Mouse (Mus musculus) thymus, postnatal 4 days (tissue): ENCODE results near the gene Mfsd6.

ENCODE experiments used
- DNase-seq: peaks from one replicate; pipeline ENCODE4 v3.0.0; 2021

Gene Mfsd6

DNA sequence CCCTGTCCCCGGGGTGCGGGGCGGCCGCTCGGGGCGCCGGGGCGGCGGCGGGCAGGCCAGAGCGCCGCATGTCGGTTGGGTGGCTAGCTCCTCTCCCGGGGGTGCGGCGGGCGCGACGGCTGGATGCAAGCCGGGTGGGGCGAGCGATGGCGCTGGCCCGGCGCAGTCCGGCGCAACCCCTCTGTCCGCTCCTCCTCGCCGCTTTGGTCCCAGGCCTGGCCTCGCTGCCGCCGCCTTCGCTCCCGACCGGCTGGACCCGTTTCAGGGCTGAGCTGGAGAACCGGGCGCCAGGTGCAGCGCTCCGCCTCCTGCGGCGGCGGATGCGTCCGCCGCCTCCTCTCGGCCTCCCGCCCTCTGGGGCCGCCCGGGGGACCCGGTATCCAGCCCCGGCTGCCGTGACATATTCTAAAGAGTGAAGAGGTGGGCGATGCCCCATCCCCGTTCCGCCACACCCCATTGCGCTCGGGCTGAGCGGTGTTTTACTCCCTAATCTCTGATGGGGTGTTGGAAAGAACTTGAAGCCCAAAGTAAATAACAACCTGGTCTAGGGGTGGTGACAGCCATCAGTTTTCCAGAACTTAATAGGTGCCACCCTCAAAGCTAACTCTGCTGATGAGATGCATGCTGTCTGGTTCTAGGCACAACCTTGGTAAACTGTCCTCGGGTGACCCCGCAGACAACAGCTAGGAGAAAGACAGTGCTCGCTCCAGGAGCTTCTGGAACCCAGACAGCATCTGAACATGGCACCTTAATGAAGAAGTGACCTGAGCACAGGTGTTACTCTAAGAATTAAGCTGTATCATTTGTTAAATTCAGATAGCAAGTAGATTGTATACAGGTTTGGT is at the start of gene Mfsd6:
TSS of gene Mfsd6 (minus strand) at position 407 of the 845 bp plus-strand sequence.
- DNase-seq, result peak; percentile 78

GRCm38 (mm10) chr1:52765176-52766111 is 38.2 kb upstream of the Mfsd6 start:
- no peak for DNase-seq

- peak; percentile 27 for DNase-seq
Measured at GRCm38 (mm10) chr1:52763894-52764809, 36.9 kb upstream of the Mfsd6 start.

- DNase-seq, result no peak
Measured at GRCm38 (mm10) chr1:52758174-52758573, 30.9 kb upstream of the Mfsd6 start.

- DNase-seq, result no peak
Measured at GRCm38 (mm10) chr1:52754331-52754730, 27.1 kb upstream of the Mfsd6 start.

DNA sequence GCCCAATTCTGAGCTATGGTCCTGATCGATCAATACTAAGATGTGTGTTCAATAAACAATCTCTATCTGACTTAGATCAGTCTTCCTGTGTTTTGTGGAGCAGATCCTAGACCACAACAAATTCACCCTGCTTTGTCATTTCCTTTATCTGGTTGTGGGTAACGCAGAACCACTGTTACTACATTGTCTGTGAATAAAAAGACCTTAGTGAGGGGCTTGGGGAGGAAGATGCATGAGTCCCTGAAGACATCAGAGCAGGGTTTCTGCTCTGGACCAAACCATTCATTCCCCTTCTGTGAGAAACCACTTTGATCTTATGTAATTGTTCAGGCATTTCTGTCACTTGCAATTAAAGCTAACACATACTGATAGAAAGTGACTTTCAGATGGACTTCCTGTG is 26.6 kb upstream of the Mfsd6 start:
- DNase-seq, result no peak

DNA sequence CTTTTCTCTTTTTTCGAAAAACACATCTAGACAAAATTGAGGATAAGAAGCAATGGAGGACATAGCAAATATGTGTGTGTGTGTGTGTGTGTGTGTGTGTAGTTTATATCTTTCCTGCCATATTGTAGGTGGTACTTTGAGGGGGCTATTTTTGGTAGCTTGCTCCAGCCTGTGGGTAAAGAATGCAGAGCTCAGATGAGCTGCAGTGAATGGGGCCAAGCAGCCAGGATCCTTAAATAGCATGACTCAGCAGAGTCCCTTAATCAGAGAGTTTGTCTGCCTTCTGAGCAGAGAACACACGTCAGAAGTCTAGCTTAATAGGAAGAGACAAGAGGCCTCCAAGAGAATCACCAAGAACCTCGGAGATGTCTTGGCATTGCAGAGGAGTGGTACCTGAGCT is 25.4 kb upstream of the Mfsd6 start:
- no peak for DNase-seq

- DNase-seq, result no peak
Measured at GRCm38 (mm10) chr1:52751634-52752033, 24.4 kb upstream of the Mfsd6 start.

- DNase-seq, result no peak
Measured at GRCm38 (mm10) chr1:52749978-52750377, 22.7 kb upstream of the Mfsd6 start.

- DNase-seq, result peak; percentile 85
Measured at GRCm38 (mm10) chr1:52748260-52748659, 21.0 kb upstream of the Mfsd6 start.

DNA sequence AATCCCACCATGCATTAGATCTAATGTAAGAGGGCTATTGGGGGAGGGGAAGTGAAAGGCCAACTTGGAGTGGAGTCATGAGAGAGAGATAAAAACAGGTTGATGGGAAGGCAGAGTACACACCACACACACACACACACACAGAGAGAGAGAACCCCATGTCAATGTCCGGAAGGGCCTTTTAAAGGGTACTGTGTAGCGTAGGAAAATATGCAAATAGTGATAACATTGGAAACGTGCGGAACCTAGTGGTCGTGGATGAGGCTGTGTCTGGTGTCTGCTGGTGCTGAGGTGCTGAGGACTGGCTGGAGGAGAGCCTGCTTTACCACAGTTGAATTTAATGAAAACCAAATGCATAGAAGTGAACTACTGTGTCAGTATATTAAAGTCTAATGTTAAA is 15.3 kb upstream of the Mfsd6 start:
- no peak for DNase-seq

DNA sequence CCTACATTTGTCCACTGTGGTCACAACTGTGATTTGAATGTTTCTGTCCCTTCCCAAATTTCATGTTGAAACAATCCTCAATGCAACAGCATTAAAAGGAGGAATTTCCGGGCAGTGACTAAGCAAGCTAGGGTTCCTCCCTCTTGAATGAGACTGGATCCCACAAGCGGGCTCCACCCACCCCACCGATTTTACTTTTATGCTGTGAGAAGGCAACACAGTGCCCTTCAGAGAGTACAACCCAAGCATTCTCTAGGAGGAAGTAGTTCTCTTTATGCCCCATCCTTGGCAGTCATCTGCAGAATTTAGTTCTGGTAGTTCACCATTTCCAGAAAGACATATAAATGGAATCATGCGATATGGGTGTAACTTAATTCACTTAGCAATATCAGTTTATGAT is 6.9 kb upstream of the Mfsd6 start:
- no peak for DNase-seq

DNA sequence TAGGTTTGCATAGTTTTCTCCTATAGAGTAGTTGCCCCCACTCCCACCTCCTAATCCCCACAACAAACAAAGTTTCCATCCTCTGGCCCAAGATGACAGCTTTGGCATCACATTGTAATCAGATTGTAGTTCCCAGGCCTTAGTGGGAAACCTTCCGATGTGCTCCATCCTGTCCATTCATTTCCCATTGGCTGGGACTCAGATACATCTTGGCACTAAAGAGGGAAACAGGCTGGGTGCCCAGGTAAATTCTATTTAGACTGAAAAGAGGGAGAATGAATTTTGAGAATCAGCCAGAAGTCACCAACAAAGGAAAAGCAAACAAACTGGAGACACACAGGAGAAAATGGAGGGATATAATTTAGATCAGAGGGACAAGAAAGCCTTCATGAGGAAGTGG is 3.0 kb upstream of the Mfsd6 start:
- DNase-seq, result no peak

GRCm38 (mm10) chr1:52728857-52729489 is 1.7 kb upstream of the Mfsd6 start:
- DNase-seq, result no peak

- peak; percentile 80 for DNase-seq
Measured at GRCm38 (mm10) chr1:52726371-52727055, 749 bp downstream of the Mfsd6 start.

DNA sequence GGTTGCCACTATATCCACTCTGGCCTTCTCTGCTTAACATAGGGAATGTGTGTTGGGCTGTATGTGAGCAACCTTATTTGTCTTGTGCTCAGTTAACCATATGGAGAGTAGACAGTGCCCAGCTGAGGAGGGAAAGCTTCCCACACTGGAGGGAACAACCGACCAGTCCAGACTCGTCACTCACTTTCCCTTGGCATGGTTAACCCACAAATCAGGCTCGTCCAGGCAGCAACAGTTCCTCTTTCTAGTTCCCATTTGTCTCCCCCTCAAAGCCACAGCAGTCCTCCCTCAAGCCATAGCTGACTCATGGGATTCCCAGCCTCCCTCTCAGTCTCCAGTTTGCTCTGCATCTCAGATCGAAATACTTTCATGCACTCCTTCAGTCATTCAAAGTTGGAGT is 4.7 kb downstream of the Mfsd6 start:
- DNase-seq, result no peak

DNA sequence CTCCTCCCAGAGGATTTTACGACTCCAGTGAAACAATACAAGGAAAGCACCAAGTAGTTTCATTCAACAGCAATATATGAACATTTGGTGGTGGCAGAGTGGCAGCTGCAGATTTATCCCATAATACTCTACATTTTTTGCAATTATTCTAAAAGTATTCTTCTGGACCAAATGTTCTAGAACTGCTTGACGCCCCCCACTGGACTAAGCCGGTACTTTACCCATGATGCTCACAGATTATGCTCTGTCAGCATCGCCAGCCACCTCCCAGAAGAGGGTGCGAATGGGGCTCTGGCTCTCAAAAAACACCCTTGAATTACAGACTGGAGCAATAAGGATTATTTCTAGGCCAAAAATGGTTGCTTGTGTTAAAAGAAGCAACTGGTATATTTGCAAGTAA is 8.2 kb downstream of the Mfsd6 start:
- DNase-seq, result peak; percentile 60

- no peak for DNase-seq
Measured at GRCm38 (mm10) chr1:52718068-52718748, 9.1 kb downstream of the Mfsd6 start.

DNA sequence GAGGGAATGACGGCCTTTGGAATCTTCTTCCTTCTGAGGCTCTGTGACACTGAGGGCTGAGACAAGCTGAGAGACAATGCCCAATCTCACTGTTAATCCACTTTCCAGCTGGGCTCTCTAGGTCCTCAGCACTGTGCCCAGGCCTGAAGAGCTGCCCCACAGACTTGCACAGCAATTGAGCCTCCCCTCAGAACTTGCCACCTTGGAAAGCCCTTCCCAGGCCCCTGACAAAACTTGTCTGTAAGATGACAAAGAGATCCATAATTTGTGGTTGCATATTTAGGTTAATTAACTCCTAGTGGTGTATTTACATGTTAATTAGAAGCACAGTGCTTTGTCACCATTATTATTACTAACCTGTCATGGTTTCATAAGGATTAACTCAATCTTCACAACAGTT is 12.8 kb downstream of the Mfsd6 start:
- DNase-seq, result no peak

GRCm38 (mm10) chr1:52714021-52714420 is 13.2 kb downstream of the Mfsd6 start:
- no peak for DNase-seq

DNA sequence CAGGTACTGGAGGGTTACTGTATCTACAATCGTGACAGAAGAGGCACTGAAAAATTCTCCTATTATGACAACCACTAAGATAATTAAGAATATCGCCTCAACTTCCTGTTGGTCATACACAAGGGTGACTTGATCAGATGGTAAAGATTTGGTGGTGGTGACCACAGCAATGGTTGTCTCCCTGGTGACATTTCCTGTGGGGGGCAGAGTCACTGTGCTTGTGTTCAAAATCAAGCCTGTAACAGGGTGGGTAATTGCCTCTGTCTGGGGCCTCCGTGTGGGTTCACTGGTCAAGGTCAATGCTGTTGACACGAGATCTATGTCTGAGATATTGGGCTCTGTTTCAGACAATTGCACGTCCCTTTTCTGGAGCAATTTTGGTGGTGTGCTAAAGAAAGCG is 18.5 kb downstream of the Mfsd6 start:
- DNase-seq, result no peak
